9 mouse cellular contexts compared by ENCODE assay signal in genomic region chr9:49081561-49081960, GRCm38 (mm10). TPM values are rescaled to one million over a fixed set of nuclear protein-coding genes. Genes with fewer than 3 reads are reported as not detected.
DNase-seq lines count a peak whose midpoint lies in the region; ATAC-seq and TF ChIP-seq lines count a peak whose summit lies in the region.
"Had no signal": no experiment of that assay in that cellular context is flagged by ENCODE, and none has a peak within 500 bp of the region (broad histone marks: within the 10 kb centered on the region; RNA-seq: fewer than 3 reads in every experiment).

No protein-coding gene starts in this region.

- no peaks in the 10 kb centered on the region for H3K9me3 ChIP-seq in kidney, embryonic 14.5 days (ENCODE audit: control insufficient read depth, low read length)
- no peaks in the 10 kb centered on the region for H3K9me3 ChIP-seq in limb, embryonic 10.5 days (replicated peaks)

- no peaks in the 10 kb centered on the region for H3K27me3 ChIP-seq in kidney, embryonic 14.5 days (ENCODE audit: control insufficient read depth, insufficient read depth, low read length)
- H3K27me3 ChIP-seq in kidney, adult 2 months (replicated peaks; ENCODE audit: control insufficient read depth, insufficient read depth, low read length) = no peaks in the 10 kb centered on the region
- H3K27me3 ChIP-seq in limb, embryonic 10.5 days (ENCODE audit: low read depth, poor library complexity, severe bottlenecking) = no peaks in the 10 kb centered on the region

- H3K4me1 ChIP-seq in kidney, embryonic 14.5 days (ENCODE audit: control insufficient read depth, insufficient read depth, low read length) = no peaks in the 10 kb centered on the region
- H3K4me1 ChIP-seq in kidney, adult 2 months (ENCODE audit: control insufficient read depth, insufficient read depth, low read length) = no peaks in the 10 kb centered on the region
- H3K4me1 ChIP-seq in limb, embryonic 10.5 days = no peaks in the 10 kb centered on the region

- peak; percentile 73 for DNase-seq in kidney, adult 18-20 months
- DNase-seq in c-Kit-positive CD71-positive TER-119-positive erythroid progenitor cells, embryonic 14.5 days (ENCODE audit: low spot score) = peak; percentile 28
- DNase-seq in frontal cortex, adult 2 months (ENCODE audit: extremely low spot score in 1 of 2, low spot score in 1 of 2) = peak; percentile 8 to 90
- peak; percentile 75 for DNase-seq in kidney, adult 2 months
- peak; percentile 79 for DNase-seq in limb, embryonic 10.5 days (ENCODE audit: low spot score)
- peak; percentile 40 for DNase-seq in ovary, adult 18-20 months (ENCODE audit: low spot score)
- peak; percentile 70 for DNase-seq in urinary bladder, postnatal 14 days (ENCODE audit: low spot score)

- no peak for ATAC-seq in kidney, embryonic 14.5 days (ENCODE audit: low FRiP score, low TSS enrichment)

- no peak overlapping the region for H3K27ac ChIP-seq in kidney, embryonic 14.5 days (ENCODE audit: low read depth, low read length)
- H3K27ac ChIP-seq in kidney, adult 2 months (ENCODE audit: insufficient read depth, low read depth, low read length) = no peak overlapping the region
- no peak overlapping the region for H3K27ac ChIP-seq in limb, embryonic 10.5 days

- peaks cover 34% of the 10 kb centered on the region for H3K36me3 ChIP-seq in kidney, embryonic 14.5 days (ENCODE audit: control insufficient read depth, insufficient read depth, low read length)
- peaks cover 5% of the 10 kb centered on the region; the same call in 1 of the 2 replicates for H3K36me3 ChIP-seq in kidney, adult 2 months (ENCODE audit: control insufficient read depth, insufficient read depth, low read length)
- peaks cover 42% of the 10 kb centered on the region for H3K36me3 ChIP-seq in limb, embryonic 10.5 days

- no peak for TF ChIP-seq POLR2A in kidney, adult 2 months (IDR thresholded peaks at IDR 0.05; ENCODE audit: low read depth, low read length)

- peak; percentile 82 for TF ChIP-seq CTCF in kidney, adult 2 months (conservative IDR thresholded peaks at IDR 0.05; ENCODE audit: insufficient read depth, insufficient read length, low read depth, low read length)

- H3K4me3 ChIP-seq in kidney, embryonic 14.5 days (ENCODE audit: low read length) = no peak overlapping the region
- no peak overlapping the region for H3K4me3 ChIP-seq in kidney, adult 2 months (ENCODE audit: insufficient read depth, low read depth, low read length)
- no peak overlapping the region for H3K4me3 ChIP-seq in limb, embryonic 10.5 days
- H3K4me3 ChIP-seq: erythroblast, embryonic 14.5 days had no signal

- H3K9ac ChIP-seq in kidney, embryonic 14.5 days (ENCODE audit: low read depth, low read length) = no peak overlapping the region

- 12% methylated on average over 4 of the region's 4 CpGs for WGBS in kidney, embryonic 14.5 days
- 11% methylated on average over 4 of the region's 4 CpGs for WGBS in kidney, adult 2 months
- WGBS in limb, embryonic 10.5 days = 12% methylated on average over 4 of the region's 4 CpGs

- no peak overlapping the region for H3K4me2 ChIP-seq in kidney, embryonic 14.5 days (replicated peaks; ENCODE audit: low read depth, low read length)

RNA-seq across cellular contexts. Expression of gene Tmprss5, which starts 0.5 kb away (rescaled TPM):
- polyA plus RNA-seq in kidney, embryonic 14.5 days (2014; fragmentation: Nextera tagmentation; extraction: Ambion mirVana) = 0.19 and 0.26 TPM in 2 replicates
- polyA plus RNA-seq in frontal cortex, adult 2 months (2012; rRNA removed) = 6.0 and 6.9 TPM in 2 replicates
- polyA plus RNA-seq in kidney, adult 2 months (2012; rRNA removed) = 0.36 and 0.37 TPM in 2 replicates
- polyA plus RNA-seq in limb, embryonic 10.5 days (2016; fragmentation: Nextera tagmentation; extraction: Ambion mirVana) = not detected in 2 replicates
- polyA plus RNA-seq: erythroblast, embryonic 14.5 days had no signal

RNA-seq across cellular contexts. Expression of gene Zw10, which starts 26.1 kb away (rescaled TPM):
- 30.2 and 48.2 TPM in 2 replicates for polyA plus RNA-seq in kidney, embryonic 14.5 days (2014; fragmentation: Nextera tagmentation; extraction: Ambion mirVana)
- 22.1 and 24.0 TPM in 2 replicates for polyA plus RNA-seq in frontal cortex, adult 2 months (2012; rRNA removed)
- polyA plus RNA-seq in kidney, adult 2 months (2012; rRNA removed) = 10.9 and 11.4 TPM in 2 replicates
- 53.5 and 57.9 TPM in 2 replicates for polyA plus RNA-seq in limb, embryonic 10.5 days (2016; fragmentation: Nextera tagmentation; extraction: Ambion mirVana)

Comparison
In these comparisons a context has a peak if more than half of its experiments do, and no peak if none do; other contexts are left out.
1. DNase-seq: peak in every context shown above with its lines; median percentile 79 in limb, embryonic 10.5 days; 75 in kidney, adult 2 months; 73 in kidney, adult 18-20 months; 70 in urinary bladder, postnatal 14 days; 49 in frontal cortex, adult 2 months; 40 in ovary, adult 18-20 months; 28 in c-Kit-positive CD71-positive TER-119-positive erythroid progenitor cells, embryonic 14.5 days.